Mouse (Mus musculus): Measurements from ENCODE around the gene Eif4g3.

DNA sequence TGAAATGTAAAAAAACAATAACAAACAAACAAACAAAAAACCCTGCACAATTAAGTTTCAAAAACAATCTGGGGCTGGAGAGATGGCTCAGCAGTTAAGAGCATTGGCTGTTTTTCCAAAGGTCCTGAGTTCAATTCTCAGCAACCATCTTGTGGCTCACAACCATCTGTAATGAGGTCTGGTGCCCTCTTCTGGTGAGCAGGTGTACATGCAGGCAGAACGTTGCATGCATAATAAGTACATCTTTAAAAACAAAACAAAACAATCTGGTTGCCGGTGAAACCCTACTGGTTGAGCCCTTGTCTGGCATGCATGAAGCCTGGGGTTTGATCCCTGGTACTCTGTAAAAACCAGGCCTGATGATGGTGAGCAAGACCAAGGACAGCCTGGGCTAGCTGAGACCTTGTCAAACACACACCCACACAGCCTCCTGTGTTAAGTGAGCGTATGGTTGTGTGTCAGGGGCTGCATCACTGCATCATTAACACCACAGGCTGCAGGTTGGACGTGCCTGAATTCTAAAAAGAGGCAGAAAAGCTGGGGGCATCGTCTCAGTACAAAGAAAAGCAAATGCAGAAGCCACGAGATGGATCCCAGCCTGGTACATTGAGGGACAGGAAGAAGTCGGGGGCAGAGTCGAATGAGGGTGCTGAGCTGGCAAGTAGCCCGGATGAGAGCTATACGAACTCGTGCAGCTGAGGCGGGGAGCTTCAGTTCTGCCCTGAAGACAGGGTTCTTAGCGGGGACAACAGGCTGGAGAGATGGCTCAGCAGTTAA, 32.7 kb upstream of the Eif4g3 start:
- no peak for TF ChIP-seq GATA1 (IDR thresholded peaks at IDR 0.05; ENCODE audit: borderline replicate concordance, low read length)
- TF ChIP-seq CTCF (IDR thresholded peaks at IDR 0.05; ENCODE audit: low read depth, low read length): peak; percentile 55
